Mouse (Mus musculus): ENCODE data around the gene Fndc3b. TPM values are rescaled to one million over a fixed set of nuclear protein-coding genes. Genes with fewer than 3 reads are reported as not detected.

The Fndc3b gene
- polyA plus RNA-seq, 2 experiments: 4.2 to 5.5 TPM

- ATAC-seq (ENCODE audit: insufficient read depth): no peak
- TF ChIP-seq CTCF (IDR thresholded peaks at IDR 0.05; ENCODE audit: low read depth) (no peak), EP300 (IDR thresholded peaks at IDR 0.05; ENCODE audit: low read depth) (no peak)
- H3K9me3 ChIP-seq (ENCODE audit: control insufficient read depth, low read length): no peaks in the 10 kb centered on the region
- H3K27ac ChIP-seq: no peak overlapping the region
- DNase-seq (ENCODE audit: low read depth in 3 of 3, low spot score in 3 of 3): no peak
- no peaks in the 10 kb centered on the region for H3K36me3 ChIP-seq (replicated peaks; ENCODE audit: control insufficient read depth, insufficient read depth, low read depth)
- H3K9ac ChIP-seq (replicated peaks): no peak overlapping the region
- H3K4me3 ChIP-seq (ENCODE audit: insufficient read depth in 1 of 2, low read depth in 2 of 2, low read length in 2 of 2): no peak overlapping the region
- H3K4me2 ChIP-seq (ENCODE audit: low read depth): no peak overlapping the region
- 53% methylated on average over 5 of the region's 5 CpGs for WGBS (ENCODE audit: insufficient replicate concordance)
- no peaks in the 10 kb centered on the region for H3K27me3 ChIP-seq (ENCODE audit: control insufficient read depth, insufficient read depth, low read length)
- no peaks in the 10 kb centered on the region for H3K4me1 ChIP-seq (replicated peaks; ENCODE audit: control insufficient read depth in 2 of 2, insufficient read depth in 2 of 2, low read length in 1 of 2)
Observed at GRCm38 (mm10) chr3:27516536-27516935, 194.6 kb downstream of the Fndc3b start.

DNA sequence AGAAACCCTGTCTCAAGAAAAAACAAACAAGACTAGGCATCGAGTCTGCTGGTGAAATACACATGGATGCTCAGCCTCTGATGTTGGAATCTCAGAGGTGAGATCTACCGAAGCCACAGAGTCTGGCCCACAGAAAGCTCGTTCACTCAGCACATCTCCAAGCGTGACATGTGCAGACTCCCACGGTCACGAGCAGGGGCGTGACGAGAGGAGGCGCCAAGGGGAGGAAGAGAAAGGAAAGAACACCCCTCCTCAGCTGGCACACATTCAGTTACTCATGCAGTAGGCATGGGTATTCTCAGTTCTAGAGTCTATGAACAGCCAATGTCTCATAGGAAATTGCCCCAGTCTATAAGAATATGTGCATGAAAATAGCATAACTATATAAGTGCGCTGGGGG lies 199.3 kb downstream of the Fndc3b start:
- no peaks in the 10 kb centered on the region for H3K9me3 ChIP-seq (ENCODE audit: control insufficient read depth, low read length)
- no peak overlapping the region for H3K9ac ChIP-seq (replicated peaks)
- DNase-seq (ENCODE audit: low read depth in 3 of 3, low spot score in 3 of 3) (no peak), ATAC-seq (ENCODE audit: insufficient read depth) (no peak)
- no peak overlapping the region for H3K4me3 ChIP-seq (ENCODE audit: insufficient read depth in 1 of 2, low read depth in 2 of 2, low read length in 2 of 2)
- H3K27me3 ChIP-seq (ENCODE audit: control insufficient read depth, insufficient read depth, low read length): no peaks in the 10 kb centered on the region
- H3K4me2 ChIP-seq (ENCODE audit: low read depth): no peak overlapping the region
- no peak overlapping the region for H3K27ac ChIP-seq
- 66% methylated on average over 10 of the region's 10 CpGs for WGBS (ENCODE audit: insufficient replicate concordance)
- no peak for TF ChIP-seq EP300 (IDR thresholded peaks at IDR 0.05; ENCODE audit: low read depth)
- TF ChIP-seq CTCF (IDR thresholded peaks at IDR 0.05; ENCODE audit: low read depth): no peak
- H3K4me1 ChIP-seq (replicated peaks; ENCODE audit: control insufficient read depth in 2 of 2, insufficient read depth in 2 of 2, low read length in 1 of 2): no peaks in the 10 kb centered on the region
- no peaks in the 10 kb centered on the region; the same call in 1 of the 2 replicates for H3K36me3 ChIP-seq (replicated peaks; ENCODE audit: control insufficient read depth, insufficient read depth, low read depth)

DNA sequence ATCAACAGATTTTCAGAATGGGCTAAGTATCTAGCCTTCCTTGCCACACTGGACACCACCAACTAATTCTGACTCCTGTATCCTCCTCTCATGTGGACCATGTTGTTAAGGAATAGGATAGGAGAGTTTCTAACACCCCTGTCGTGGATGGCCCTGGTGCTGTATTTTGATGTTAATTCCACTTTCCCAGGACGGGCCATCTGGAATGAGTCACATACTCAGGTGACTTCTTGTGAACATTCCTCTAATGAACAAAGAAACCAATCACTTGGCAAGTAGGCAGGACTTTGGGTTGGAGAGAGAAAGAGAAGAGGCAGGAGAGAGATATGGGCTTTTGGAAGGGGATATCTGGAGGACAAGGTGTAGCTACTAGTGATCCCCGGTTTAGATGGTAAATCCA lies 204.2 kb downstream of the Fndc3b start:
- ATAC-seq (ENCODE audit: insufficient read depth) (no peak), DNase-seq (ENCODE audit: low read depth in 3 of 3, low spot score in 3 of 3) (no peak)
- TF ChIP-seq EP300 (IDR thresholded peaks at IDR 0.05; ENCODE audit: low read depth) (no peak), CTCF (IDR thresholded peaks at IDR 0.05; ENCODE audit: low read depth) (no peak)

DNA sequence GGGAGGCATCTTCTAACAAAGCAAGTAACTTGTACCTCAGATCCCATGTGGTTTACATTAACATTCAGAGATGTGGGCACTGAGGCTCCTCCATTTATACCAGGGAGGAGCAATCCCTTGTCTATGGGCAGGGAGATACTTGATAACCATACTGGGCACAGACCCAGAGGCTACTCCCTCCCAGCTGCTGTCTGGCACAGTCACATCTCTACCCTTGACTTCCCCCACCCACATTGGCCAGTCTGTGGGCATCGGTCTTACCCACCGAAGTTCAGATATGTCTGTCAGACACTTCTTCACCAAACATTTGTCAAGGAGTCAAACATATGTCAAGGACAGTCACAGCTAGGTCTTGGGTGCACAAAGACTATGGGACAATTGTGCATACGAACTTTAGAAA lies 205.5 kb downstream of the Fndc3b start:
- no peak overlapping the region for H3K4me3 ChIP-seq (ENCODE audit: insufficient read depth in 1 of 2, low read depth in 2 of 2, low read length in 2 of 2)
- no peak overlapping the region for H3K27ac ChIP-seq
- no peaks in the 10 kb centered on the region for H3K9me3 ChIP-seq (ENCODE audit: control insufficient read depth, low read length)
- no peaks in the 10 kb centered on the region; the same call in 1 of the 2 replicates for H3K36me3 ChIP-seq (replicated peaks; ENCODE audit: control insufficient read depth, insufficient read depth, low read depth)
- H3K4me1 ChIP-seq (replicated peaks; ENCODE audit: control insufficient read depth in 2 of 2, insufficient read depth in 2 of 2, low read length in 1 of 2): no peaks in the 10 kb centered on the region
- ATAC-seq (ENCODE audit: insufficient read depth) (no peak), DNase-seq (ENCODE audit: low read depth in 3 of 3, low spot score in 3 of 3) (no peak)
- WGBS (ENCODE audit: insufficient replicate concordance): 69% methylated on average over 3 of the region's 3 CpGs
- TF ChIP-seq CTCF (IDR thresholded peaks at IDR 0.05; ENCODE audit: low read depth) (no peak), EP300 (IDR thresholded peaks at IDR 0.05; ENCODE audit: low read depth) (no peak)
- H3K27me3 ChIP-seq (ENCODE audit: control insufficient read depth, insufficient read depth, low read length): no peaks in the 10 kb centered on the region
- H3K4me2 ChIP-seq (ENCODE audit: low read depth): no peak overlapping the region
- no peak overlapping the region for H3K9ac ChIP-seq (replicated peaks)

More for the DNA sequence above, 204.2 kb downstream of the Fndc3b start:
- Histone ChIP-seq H3K27me3 (ENCODE audit: control insufficient read depth, insufficient read depth, low read length) (no peaks in the 10 kb centered on the region), H3K4me2 (ENCODE audit: low read depth) (no peak overlapping the region), H3K36me3 (replicated peaks; ENCODE audit: control insufficient read depth, insufficient read depth, low read depth) (no peaks in the 10 kb centered on the region; the same call in 1 of the 2 replicates), H3K4me3 (ENCODE audit: insufficient read depth in 1 of 2, low read depth in 2 of 2, low read length in 2 of 2) (no peak overlapping the region), H3K27ac (no peak overlapping the region), H3K4me1 (replicated peaks; ENCODE audit: control insufficient read depth in 2 of 2, insufficient read depth in 2 of 2, low read length in 1 of 2) (no peaks in the 10 kb centered on the region), H3K9me3 (ENCODE audit: control insufficient read depth, low read length) (no peaks in the 10 kb centered on the region), H3K9ac (replicated peaks) (no peak overlapping the region)
- 71% methylated on average over 3 of the region's 3 CpGs for WGBS (ENCODE audit: insufficient replicate concordance)

DNA sequence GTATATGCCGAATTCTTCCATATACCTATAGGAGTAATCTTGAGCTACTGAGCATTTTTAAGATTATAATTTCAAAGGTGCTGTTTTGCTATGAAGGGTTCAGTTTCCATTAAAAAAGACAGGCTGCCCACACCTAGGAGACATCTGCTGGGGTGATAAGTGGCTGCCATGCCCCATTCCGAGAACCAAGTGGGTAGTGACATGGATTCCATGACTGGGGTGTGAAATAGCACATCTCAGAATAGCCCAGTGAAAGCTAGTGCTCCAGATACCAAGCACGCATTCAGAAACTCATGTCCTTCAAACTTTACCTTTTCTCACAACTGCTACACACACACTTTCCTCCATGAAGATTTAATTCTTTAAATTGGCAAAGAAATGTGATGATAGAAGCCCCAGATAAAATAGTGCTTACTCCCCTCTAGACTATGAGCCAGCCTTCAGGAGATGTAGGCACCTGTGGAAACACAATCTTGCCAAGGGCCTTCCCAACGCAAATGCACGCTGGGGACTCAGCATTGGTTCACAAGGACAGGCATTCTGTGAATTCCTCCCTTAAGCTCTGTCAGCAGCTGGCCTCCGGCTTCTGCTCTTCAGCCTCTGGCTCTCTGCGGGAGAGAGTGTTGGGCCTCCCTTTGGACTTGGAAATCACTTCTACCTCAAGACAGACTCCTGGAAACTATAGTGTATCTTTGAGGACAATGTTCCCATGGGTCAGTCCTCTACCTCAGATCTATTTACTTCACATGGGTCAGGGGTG lies 207.6 kb downstream of the Fndc3b start:
- Histone ChIP-seq H3K36me3 (replicated peaks; ENCODE audit: control insufficient read depth, insufficient read depth, low read depth) (no peaks in the 10 kb centered on the region; the same call in 1 of the 2 replicates), H3K4me1 (replicated peaks; ENCODE audit: control insufficient read depth in 2 of 2, insufficient read depth in 2 of 2, low read length in 1 of 2) (no peaks in the 10 kb centered on the region), H3K9ac (replicated peaks) (no peak overlapping the region), H3K4me3 (ENCODE audit: insufficient read depth in 1 of 2, low read depth in 2 of 2, low read length in 2 of 2) (no peak overlapping the region), H3K27me3 (ENCODE audit: control insufficient read depth, insufficient read depth, low read length) (no peaks in the 10 kb centered on the region), H3K4me2 (ENCODE audit: low read depth) (no peak overlapping the region), H3K27ac (no peak overlapping the region), H3K9me3 (ENCODE audit: control insufficient read depth, low read length) (no peaks in the 10 kb centered on the region)
- 66% methylated on average over 7 of the region's 7 CpGs for WGBS (ENCODE audit: insufficient replicate concordance)
- TF ChIP-seq CTCF (IDR thresholded peaks at IDR 0.05; ENCODE audit: low read depth): no peak
- TF ChIP-seq EP300 (IDR thresholded peaks at IDR 0.05; ENCODE audit: low read depth): no peak
- no peak for DNase-seq (ENCODE audit: low read depth in 3 of 3, low spot score in 3 of 3)
- no peak for ATAC-seq (ENCODE audit: insufficient read depth)

Data from liver, embryonic 14.5 days (tissue).